Mouse (Mus musculus): ENCODE results near the gene Cdkal1. TPM values are rescaled to one million over a fixed set of nuclear protein-coding genes. Genes with fewer than 3 reads are reported as not detected.

Cdkal1 gene
- polyA plus RNA-seq, 1 experiment: 6.9 TPM

GRCm38 (mm10) chr13:29264015-29264711 is 591.3 kb downstream of the Cdkal1 start:
- DNase-seq (ENCODE audit: low spot score): no peak

- no peak for DNase-seq (ENCODE audit: low spot score)
These were observed 593.3 kb downstream of the Cdkal1 start for GRCm38 (mm10) chr13:29262164-29262563.

- DNase-seq (ENCODE audit: low spot score): no peak
These were observed 606.9 kb downstream of the Cdkal1 start for GRCm38 (mm10) chr13:29248535-29248934.

GRCm38 (mm10) chr13:29247800-29248199 is 607.7 kb downstream of the Cdkal1 start:
- no peak for DNase-seq (ENCODE audit: low spot score)

- no peak for DNase-seq (ENCODE audit: low spot score)
These were observed 620.4 kb downstream of the Cdkal1 start for GRCm38 (mm10) chr13:29235065-29235464.

- DNase-seq (ENCODE audit: low spot score): no peak
These were observed 621.0 kb downstream of the Cdkal1 start for GRCm38 (mm10) chr13:29234442-29234841.

- DNase-seq (ENCODE audit: low spot score): no peak
These were observed 621.5 kb downstream of the Cdkal1 start for GRCm38 (mm10) chr13:29233970-29234369.

GRCm38 (mm10) chr13:29232681-29233080 is 622.8 kb downstream of the Cdkal1 start:
- DNase-seq (ENCODE audit: low spot score): no peak

GRCm38 (mm10) chr13:29224815-29225214 is 630.7 kb downstream of the Cdkal1 start:
- DNase-seq (ENCODE audit: low spot score): no peak

- DNase-seq (ENCODE audit: low spot score): no peak
These were observed 633.1 kb downstream of the Cdkal1 start for GRCm38 (mm10) chr13:29222261-29222838.

- no peak for DNase-seq (ENCODE audit: low spot score)
These were observed 633.8 kb downstream of the Cdkal1 start for GRCm38 (mm10) chr13:29221646-29222045.

- no peak for DNase-seq (ENCODE audit: low spot score)
These were observed 636.8 kb downstream of the Cdkal1 start for GRCm38 (mm10) chr13:29218594-29219230.

GRCm38 (mm10) chr13:29210159-29211021 is 645.1 kb downstream of the Cdkal1 start:
- DNase-seq (ENCODE audit: low spot score): peak; percentile 29

GRCm38 (mm10) chr13:29208749-29209148 is 646.7 kb downstream of the Cdkal1 start:
- DNase-seq (ENCODE audit: low spot score): no peak

- DNase-seq (ENCODE audit: low spot score): no peak
These were observed 651.6 kb downstream of the Cdkal1 start for GRCm38 (mm10) chr13:29203856-29204255.

- no peak for DNase-seq (ENCODE audit: low spot score)
These were observed 652.0 kb downstream of the Cdkal1 start for GRCm38 (mm10) chr13:29203426-29203825.

- DNase-seq (ENCODE audit: low spot score): no peak
These were observed 652.9 kb downstream of the Cdkal1 start for GRCm38 (mm10) chr13:29202562-29202961.

- no peak for DNase-seq (ENCODE audit: low spot score)
These were observed 655.8 kb downstream of the Cdkal1 start for GRCm38 (mm10) chr13:29199679-29200078.

GRCm38 (mm10) chr13:29196798-29197498 is 658.5 kb downstream of the Cdkal1 start:
- DNase-seq (ENCODE audit: low spot score): no peak

- DNase-seq (ENCODE audit: low spot score): no peak
These were observed 659.8 kb downstream of the Cdkal1 start for GRCm38 (mm10) chr13:29195722-29196121.

- DNase-seq (ENCODE audit: low spot score): no peak
These were observed 660.5 kb downstream of the Cdkal1 start for GRCm38 (mm10) chr13:29194946-29195345.
